Mouse (Mus musculus) liver, postnatal 0 days (tissue): Measurements from ENCODE around the gene Tspan18. TPM values are rescaled to one million over a fixed set of nuclear protein-coding genes. Genes with fewer than 3 reads are reported as not detected.

Experiments used
- ATAC-seq: fragments of 200-750 bp; cut with Nextera tagmentation; 2 replicates; pipeline ENCODE4 v1.8.0; 2017; ENCODE audit warnings: mild to moderate bottlenecking, moderate library complexity
- DNase-seq: peaks from one replicate; pipeline ENCODE4 v3.0.0-alpha.2; 2016
- H3K27ac ChIP-seq: fragments of 300-500 bp; sonication (generic); 2 replicates; pipeline ENCODE4 v1.5.1; 2014; ENCODE audit warnings: antibody characterized with exemption, moderate library complexity, mild to moderate bottlenecking, low read depth
- H3K27me3 ChIP-seq: fragments of 300-500 bp; sonication (generic); 2 replicates; pipeline ENCODE4 v1.6.1; 2014; ENCODE audit warnings: low read length, control low read depth, mixed read lengths; ENCODE audit not compliant: insufficient read depth
- H3K36me3 ChIP-seq: fragments of 300-500 bp; sonication (generic); replicated peaks from 2 replicates; pipeline ENCODE4 v1.6.1; 2014; ENCODE audit warnings: mild to moderate bottlenecking, control low read depth, low read length, moderate library complexity, mixed read lengths; ENCODE audit not compliant: insufficient read depth
- H3K4me1 ChIP-seq: fragments of 300-500 bp; sonication (generic); 2 replicates; pipeline ENCODE4 v1.6.1; 2014; ENCODE audit warnings: antibody characterized with exemption, mild to moderate bottlenecking, control low read depth; ENCODE audit not compliant: insufficient read depth
- H3K4me2 ChIP-seq: fragments of 300-500 bp; sonication (generic); 2 replicates; pipeline ENCODE4 v1.6.1; 2014; ENCODE audit warnings: low read depth, mild to moderate bottlenecking, low read length, moderate library complexity, mixed read lengths
- H3K4me3 ChIP-seq: fragments of 300-500 bp; sonication (generic); 2 replicates; pipeline ENCODE4 v1.5.1; 2014; ENCODE audit warnings: low read depth, low read length
- H3K9ac ChIP-seq: fragments of 300-500 bp; sonication (generic); replicated peaks from 2 replicates; pipeline ENCODE4 v1.6.1; 2014; ENCODE audit warnings: mild to moderate bottlenecking, moderate library complexity
- H3K9me3 ChIP-seq: fragments of 300-500 bp; sonication (generic); 2 replicates; pipeline ENCODE4 v1.6.1; 2016; ENCODE audit warnings: mild to moderate bottlenecking, control low read depth, low read length, mixed read lengths
- CTCF ChIP-seq: sonication (generic); IDR thresholded peaks from 2 replicates; pipeline ENCODE4 v1.5.1; 2016; ENCODE audit warnings: antibody characterized with exemption, low read depth
- EP300 ChIP-seq: IDR thresholded peaks from 2 replicates; pipeline ENCODE4 v1.6.1; 2016; ENCODE audit warnings: antibody characterized with exemption, low read depth, mild to moderate bottlenecking
- WGBS: fragments of 180-500 bp; shearing (Covaris S2); extraction: QIAGEN DNeasy Blood & Tissue Kit; methylation state at CpG from one replicate; pipeline ENCODE4 v1.1.7; 2014; ENCODE audit not compliant: insufficient replicate concordance; 5-methylcytosine and 5-hydroxymethylcytosine counted together
- polyA plus RNA-seq: library from polyadenylated mRNA; unstranded; fragments of >200 nt; fragmentation: Nextera tagmentation; extraction: Ambion mirVana; gene quantifications from 2 replicates; pipeline ENCODE4 v1.2.1, GENCODE M21; 2015

The Tspan18 gene
- polyA plus RNA-seq, 1 experiment from 2014 or later = 2.6 TPM

- Histone ChIP-seq H3K9ac (no peak overlapping the region), H3K4me2 (no peak overlapping the region), H3K27ac (no peak overlapping the region), H3K9me3 (no peaks in the 10 kb centered on the region), H3K27me3 (no peaks in the 10 kb centered on the region), H3K4me1 (no peaks in the 10 kb centered on the region), H3K4me3 (no peak overlapping the region), H3K36me3 (no peaks in the 10 kb centered on the region)
- WGBS = 60% methylated on average over 10 of the region's 10 CpGs
- TF ChIP-seq CTCF (no peak), EP300 (no peak)
- ATAC-seq (no peak), DNase-seq (no peak)
Observed at GRCm38 (mm10) chr2:93200681-93201340, 133.5 kb downstream of the Tspan18 start.

GRCm38 (mm10) chr2:93199531-93199974, 134.8 kb downstream of the Tspan18 start:
- H3K36me3 ChIP-seq = no peaks in the 10 kb centered on the region
- no peaks in the 10 kb centered on the region for H3K27me3 ChIP-seq
- no peak overlapping the region for H3K9ac ChIP-seq
- H3K4me1 ChIP-seq = no peaks in the 10 kb centered on the region
- no peaks in the 10 kb centered on the region for H3K9me3 ChIP-seq
- TF ChIP-seq EP300 (no peak), CTCF (peak; percentile 90)
- no peak overlapping the region for H3K4me2 ChIP-seq
- no peak overlapping the region for H3K4me3 ChIP-seq
- ATAC-seq (peak; percentile 43), DNase-seq (peak; percentile 62)
- H3K27ac ChIP-seq = no peak overlapping the region
- WGBS = 45% methylated on average over 13 of the region's 13 CpGs

GRCm38 (mm10) chr2:93198846-93199245, 135.5 kb downstream of the Tspan18 start:
- Histone ChIP-seq H3K4me2 (no peak overlapping the region), H3K27me3 (no peaks in the 10 kb centered on the region), H3K9ac (no peak overlapping the region), H3K9me3 (no peaks in the 10 kb centered on the region), H3K4me3 (no peak overlapping the region), H3K4me1 (no peaks in the 10 kb centered on the region), H3K36me3 (no peaks in the 10 kb centered on the region), H3K27ac (no peak overlapping the region)
- ATAC-seq (peak; percentile 70), DNase-seq (peak; percentile 90)
- TF ChIP-seq CTCF = peak; percentile 94
- TF ChIP-seq EP300 = no peak
- 7% methylated on average over 3 of the region's 3 CpGs for WGBS

- no peak overlapping the region for H3K9ac ChIP-seq
- peaks cover 7% of the 10 kb centered on the region for H3K27me3 ChIP-seq
- no peaks in the 10 kb centered on the region for H3K9me3 ChIP-seq
- DNase-seq (no peak), ATAC-seq (no peak)
- TF ChIP-seq EP300 (no peak), CTCF (no peak)
- H3K36me3 ChIP-seq = no peaks in the 10 kb centered on the region
- H3K4me1 ChIP-seq = peaks cover 14% of the 10 kb centered on the region
- H3K27ac ChIP-seq = no peak overlapping the region
- WGBS = 48% methylated on average over 4 of the region's 4 CpGs
- no peak overlapping the region for H3K4me3 ChIP-seq
- H3K4me2 ChIP-seq = no peak overlapping the region
Observed at GRCm38 (mm10) chr2:93193806-93194205, 140.5 kb downstream of the Tspan18 start.

- H3K4me2 ChIP-seq = peak overlapping the region; percentile 22; the same call in 1 of the 2 replicates
- ATAC-seq (peak; percentile 56), DNase-seq (peak; percentile 62)
- H3K9ac ChIP-seq = no peak overlapping the region
- H3K36me3 ChIP-seq = no peaks in the 10 kb centered on the region
- WGBS = 22% methylated on average over 6 of the region's 6 CpGs
- no peaks in the 10 kb centered on the region for H3K9me3 ChIP-seq
- TF ChIP-seq CTCF = peak; percentile 34
- no peak for TF ChIP-seq EP300
- H3K4me3 ChIP-seq = no peak overlapping the region
- peak overlapping the region; percentile 41 for H3K27ac ChIP-seq
- peaks cover 19% of the 10 kb centered on the region for H3K27me3 ChIP-seq
- peaks cover 18% of the 10 kb centered on the region for H3K4me1 ChIP-seq
Observed at GRCm38 (mm10) chr2:93192671-93193080, 141.6 kb downstream of the Tspan18 start.

GRCm38 (mm10) chr2:93192182-93192560, 142.1 kb downstream of the Tspan18 start:
- Histone ChIP-seq H3K4me2 (peak overlapping the region; percentile 22; the same call in 1 of the 2 replicates), H3K36me3 (no peaks in the 10 kb centered on the region), H3K4me3 (no peak overlapping the region), H3K4me1 (peaks cover 18% of the 10 kb centered on the region), H3K9ac (no peak overlapping the region), H3K9me3 (no peaks in the 10 kb centered on the region), H3K27ac (peak overlapping the region; percentile 41), H3K27me3 (peaks cover 24% of the 10 kb centered on the region)
- ATAC-seq (peak; percentile 24), DNase-seq (no peak)
- no peak for TF ChIP-seq CTCF
- WGBS = 31% methylated on average over 9 of the region's 9 CpGs
